Mouse (Mus musculus) MEL (cell line): Measurements from ENCODE around the gene Gm13420. TPM values are rescaled to one million over a fixed set of nuclear protein-coding genes. Genes with fewer than 3 reads are reported as not detected.
"Not testable (repeated sequence)": the region's sequence is repeated elsewhere in the genome, so short reads cannot be mapped to it uniquely, and the experiment has no call there.

ENCODE experiments used
- DNase-seq: peaks from one replicate; pipeline ENCODE4 v3.0.0; 2011; ENCODE audit warnings: low read depth, low spot score
- H3K27ac ChIP-seq: 2 replicates; pipeline ENCODE4 v1.5.1; 2012; ENCODE audit warnings: low read depth, mild to moderate bottlenecking, control low read depth, low read length, moderate library complexity; ENCODE audit not compliant: control insufficient read depth
- H3K27me3 ChIP-seq, 2 experiments: fragments of 150-350 bp in 1 of 2; sonication (generic) in 1 of 2; 2 replicates each; pipeline ENCODE4 v1.6.1; 2012; ENCODE audit warnings: low read length in 2 of 2, mild to moderate bottlenecking in 2 of 2, improper control_type of control experiment in 1 of 2, moderate library complexity in 1 of 2; ENCODE audit not compliant: insufficient read depth in 2 of 2, control insufficient read depth in 1 of 2
- H3K36me3 ChIP-seq, 2 experiments: 2 replicates each; pipeline ENCODE4 v1.6.1; 2012 to 2014; ENCODE audit warnings: low read length in 2 of 2, improper control_type of control experiment in 1 of 2, inconsistent platforms in 1 of 2, mild to moderate bottlenecking in 1 of 2; ENCODE audit not compliant: insufficient read depth in 2 of 2, control insufficient read depth in 1 of 2
- H3K4me1 ChIP-seq, 2 experiments: fragments of 150-350 bp in 1 of 2; sonication (generic) in 1 of 2; 2 replicates each; pipeline ENCODE4 v1.6.1; 2012; ENCODE audit warnings: low read length in 2 of 2, improper control_type of control experiment in 1 of 2, mild to moderate bottlenecking in 1 of 2; ENCODE audit not compliant: insufficient read depth in 2 of 2, control insufficient read depth in 1 of 2
- H3K4me3 ChIP-seq, 2 experiments: fragments of 150-350 bp in 1 of 2; sonication (generic) in 1 of 2; 2 replicates each; pipeline ENCODE4 v1.5.1; 2012; ENCODE audit warnings: low read depth in 2 of 2, low read length in 2 of 2, mild to moderate bottlenecking in 2 of 2, moderate library complexity in 2 of 2, control low read depth in 1 of 2, improper control_type of control experiment in 1 of 2; ENCODE audit not compliant: control insufficient read depth in 1 of 2, insufficient read depth in 1 of 2
- H3K79me2 ChIP-seq: 2 replicates; pipeline ENCODE4 v1.6.1; 2012; ENCODE audit warnings: mild to moderate bottlenecking, low read length, moderate library complexity; ENCODE audit not compliant: control insufficient read depth, poor library complexity, insufficient read depth
- H3K9ac ChIP-seq: 2 replicates; pipeline ENCODE4 v1.6.1; 2012; ENCODE audit warnings: low read depth, mild to moderate bottlenecking, control low read depth, low read length, moderate library complexity; ENCODE audit not compliant: control insufficient read depth, poor library complexity, severe bottlenecking
- H3K9me3 ChIP-seq: fragments of 150-350 bp; sonication (generic); replicated peaks from 2 replicates; pipeline ENCODE4 v1.6.1; 2012; ENCODE audit warnings: mild to moderate bottlenecking, low read length, improper control_type of control experiment, moderate library complexity; ENCODE audit not compliant: insufficient read depth
- BHLHE40 ChIP-seq: IDR thresholded peaks from 2 replicates; pipeline ENCODE4 v1.6.1; 2012; ENCODE audit warnings: low read depth, mild to moderate bottlenecking, inconsistent platforms, low read length, improper control_type of control experiment, borderline replicate concordance
- CTCF ChIP-seq, 3 experiments: IDR thresholded peaks in 2 of 3; conservative IDR thresholded peaks in 1 of 3; 2 replicates each; pipeline ENCODE4 v1.5.1; 2011 to 2012; ENCODE audit warnings: low read length in 3 of 3, low read depth in 2 of 3, mild to moderate bottlenecking in 2 of 3, improper control_type of control experiment in 1 of 3, inconsistent platforms in 1 of 3, mixed read lengths in 1 of 3, moderate library complexity in 1 of 3; ENCODE audit not compliant: control insufficient read depth in 1 of 3, insufficient read depth in 1 of 3, poor library complexity in 1 of 3, severe bottlenecking in 1 of 3
- EP300 ChIP-seq, 2 experiments: IDR thresholded peaks; 2 replicates each; pipeline ENCODE4 v1.6.1; 2011; ENCODE audit warnings: improper control_type of control experiment in 2 of 2, low read length in 2 of 2, low read depth in 1 of 2, mild to moderate bottlenecking in 1 of 2
- ETS1 ChIP-seq: IDR thresholded peaks from 2 replicates; pipeline ENCODE4 v1.6.1; 2012; ENCODE audit warnings: low read depth, mild to moderate bottlenecking, inconsistent platforms, low read length, improper control_type of control experiment, moderate library complexity
- GATA1 ChIP-seq: IDR thresholded peaks from 2 replicates; pipeline ENCODE4 v1.6.1; 2011; ENCODE audit warnings: low read depth, low read length, improper control_type of control experiment
- HCFC1 ChIP-seq: IDR thresholded peaks from 2 replicates; pipeline ENCODE4 v1.6.1; 2012; ENCODE audit warnings: low read depth, mild to moderate bottlenecking, inconsistent platforms, low read length, improper control_type of control experiment, moderate library complexity
- MAZ ChIP-seq: IDR thresholded peaks from 2 replicates; pipeline ENCODE4 v1.6.1; 2012; ENCODE audit warnings: low read depth, mild to moderate bottlenecking, inconsistent platforms, low read length, improper control_type of control experiment
- MEF2A ChIP-seq: IDR thresholded peaks from 2 replicates; pipeline ENCODE4 v1.6.1; 2014; ENCODE audit warnings: low read depth, mild to moderate bottlenecking, inconsistent platforms, low read length, improper control_type of control experiment; ENCODE audit not compliant: poor library complexity, insufficient replicate concordance, severe bottlenecking; ENCODE audit errors: extremely low read depth
- RAD21 ChIP-seq: IDR thresholded peaks from 2 replicates; pipeline ENCODE4 v1.6.1; 2011; ENCODE audit warnings: mild to moderate bottlenecking, low read depth, low read length, improper control_type of control experiment
- SIN3A ChIP-seq: IDR thresholded peaks from 2 replicates; pipeline ENCODE4 v1.6.1; 2012; ENCODE audit warnings: low read length, improper control_type of control experiment, inconsistent platforms
- SMC3 ChIP-seq: IDR thresholded peaks from 2 replicates; pipeline ENCODE4 v1.6.1; 2011; ENCODE audit warnings: low read depth, low read length, improper control_type of control experiment
- TCF12 ChIP-seq: IDR thresholded peaks from 2 replicates; pipeline ENCODE4 v1.6.1; 2014; ENCODE audit warnings: low read depth, mild to moderate bottlenecking, inconsistent platforms, low read length, improper control_type of control experiment, moderate library complexity
- ZC3H11A ChIP-seq: IDR thresholded peaks from 2 replicates; pipeline ENCODE4 v1.6.1; 2012; ENCODE audit warnings: low read depth, mild to moderate bottlenecking, inconsistent platforms, low read length, improper control_type of control experiment
- ZNF384 ChIP-seq: IDR thresholded peaks from 2 replicates; pipeline ENCODE4 v1.6.1; 2012; ENCODE audit warnings: low read depth, mild to moderate bottlenecking, inconsistent platforms, low read length, improper control_type of control experiment
- polyA plus RNA-seq, 2 experiments: library from polyadenylated mRNA; stranded (reverse) in 1 of 2; unstranded in 1 of 2; fragments of >175 nt in 1 of 2; fragments of >200 nt in 1 of 2; gene quantifications; 2 replicates each; pipeline versions ENCODE4 v1.2.1 to v1.2.4; 2012; ENCODE audit warnings: low replicate concordance in 2 of 2, low read depth in 1 of 2; ENCODE audit not compliant: insufficient read length in 2 of 2, insufficient read depth in 1 of 2, missing spikeins in 1 of 2
- total RNA-seq: library from RNA; depleted of rRNA; stranded (reverse); fragments of 300-350 nt; gene quantifications from 2 replicates; pipeline ENCODE4 v1.2.3, GENCODE M21; 2012

The Gm13420 gene
- total and polyA plus RNA-seq, 3 experiments, result 0.07 TPM; not detected in 2

- TF ChIP-seq ZNF384, result peak; percentile 83
- H3K79me2 ChIP-seq, H3K27me3 ChIP-seq, H3K4me1 ChIP-seq, DNase-seq, H3K9ac ChIP-seq, H3K4me3 ChIP-seq, H3K9me3 ChIP-seq, H3K27ac ChIP-seq: not testable (repeated sequence)
- peaks cover 0 to 20% of the 10 kb centered on the region in 2 experiments; a peak in 3 of 4 replicates for H3K36me3 ChIP-seq
Measured at GRCm38 (mm10) chr2:29781256-29781655, 29.8 kb upstream of the Gm13420 start.

GRCm38 (mm10) chr2:29773323-29773722 lies 21.8 kb upstream of the Gm13420 start:
- no peak overlapping the region for H3K4me3 ChIP-seq
- no peak overlapping the region for H3K27ac ChIP-seq
- TF ChIP-seq BHLHE40, result 0 out of 2 replicates have a peak, but pooled peaks have one; percentile 9
- 0 out of 2 replicates have a peak, but pooled peaks have one; percentile 21 for TF ChIP-seq ETS1
- peak; percentile 34; the same call in 1 of the 2 replicates for TF ChIP-seq TCF12
- TF ChIP-seq CTCF (IDR thresholded peaks at IDR 0.05 in 2 of 3, conservative IDR thresholded peaks at IDR 0.05 in 1 of 3; ENCODE audit: control insufficient read depth in 1 of 3, insufficient read depth in 1 of 3, low read depth in 2 of 3, low read length in 3 of 3, poor library complexity in 1 of 3, severe bottlenecking in 1 of 3), result no peak
- TF ChIP-seq RAD21, result no peak
- peak in 1 of 2 experiments; percentile 11; a peak in 1 of 4 replicates for TF ChIP-seq EP300 (IDR thresholded peaks at IDR 0.05; ENCODE audit: low read depth in 1 of 2, low read length in 2 of 2)
- 0 out of 2 replicates have a peak, but pooled peaks have one; percentile 47 for TF ChIP-seq MEF2A
- TF ChIP-seq GATA1, result 0 out of 2 replicates have a peak, but pooled peaks have one; percentile 21
- no peak for TF ChIP-seq HCFC1
- TF ChIP-seq ZC3H11A, result no peak
- no peaks in the 10 kb centered on the region for H3K9me3 ChIP-seq
- DNase-seq, result peak; percentile 47
- peaks cover 1 to 10% of the 10 kb centered on the region in 2 experiments; a peak in 3 of 4 replicates for H3K36me3 ChIP-seq
- H3K79me2 ChIP-seq, result no peaks in the 10 kb centered on the region
- H3K27me3 ChIP-seq, result no peaks in the 10 kb centered on the region
- H3K4me1 ChIP-seq, result peaks cover 0 to 15% of the 10 kb centered on the region in 2 experiments; a peak in 3 of 4 replicates
- H3K9ac ChIP-seq, result no peak overlapping the region

- no peak for TF ChIP-seq SMC3
- no peak for TF ChIP-seq MAZ
- no peak for TF ChIP-seq SIN3A
- Histone ChIP-seq H3K4me3 (no peak overlapping the region), H3K9ac (no peak overlapping the region), H3K27me3 (no peaks in the 10 kb centered on the region), H3K9me3 (no peaks in the 10 kb centered on the region), H3K4me1 (peaks cover 0 to 15% of the 10 kb centered on the region in 2 experiments; a peak in 3 of 4 replicates), H3K27ac (no peak overlapping the region), H3K79me2 (no peaks in the 10 kb centered on the region), H3K36me3 (peaks cover 0 to 10% of the 10 kb centered on the region in 2 experiments; a peak in 2 of 4 replicates)
- no peak for DNase-seq
Measured at GRCm38 (mm10) chr2:29771611-29772461, 20.4 kb upstream of the Gm13420 start.
